Mouse (Mus musculus): Measurements from ENCODE around the gene Cd59a. TPM values are rescaled to one million over a fixed set of nuclear protein-coding genes. Genes with fewer than 3 reads are reported as not detected.
"Not testable (repeated sequence)": the region's sequence is repeated elsewhere in the genome, so short reads cannot be mapped to it uniquely, and the experiment has no call there.

Cd59a gene
- total RNA-seq, 2 experiments from 2014 or later: 20.7 to 24.7 TPM

GRCm38 (mm10) chr2:104109021-104109420 is 13.4 kb downstream of the Cd59a start:
- not testable (repeated sequence) for DNase-seq

GRCm38 (mm10) chr2:104109528-104109927 is 13.9 kb downstream of the Cd59a start:
- DNase-seq: no peak

GRCm38 (mm10) chr2:104110031-104110430 is 14.4 kb downstream of the Cd59a start:
- DNase-seq: no peak

- DNase-seq: not testable (repeated sequence)
Observed at GRCm38 (mm10) chr2:104111170-104111797, 15.7 kb downstream of the Cd59a start.

- DNase-seq: not testable (repeated sequence)
Observed at GRCm38 (mm10) chr2:104113563-104113962, 18.0 kb downstream of the Cd59a start.

GRCm38 (mm10) chr2:104114898-104115297 is 19.3 kb downstream of the Cd59a start:
- DNase-seq: no peak

- DNase-seq: not testable (repeated sequence)
Observed at GRCm38 (mm10) chr2:104117173-104117572, 21.6 kb downstream of the Cd59a start.

GRCm38 (mm10) chr2:104119097-104119496 is 23.5 kb downstream of the Cd59a start:
- no peak for DNase-seq

GRCm38 (mm10) chr2:104120312-104120711 is 24.7 kb downstream of the Cd59a start:
- peak; percentile 19 for DNase-seq

- DNase-seq: no peak
Observed at GRCm38 (mm10) chr2:104121681-104122504, 26.3 kb downstream of the Cd59a start.

GRCm38 (mm10) chr2:104122505-104123378 is 27.1 kb downstream of the Cd59a start, which contains the start of gene A930018P22Rik:
A930018P22Rik (plus strand) TSS chr2:104122769.
- peak; percentile 92 for DNase-seq

GRCm38 (mm10) chr2:104123540-104123939 is 27.9 kb downstream of the Cd59a start:
- no peak for DNase-seq

- no peak for DNase-seq
Observed at GRCm38 (mm10) chr2:104124071-104124470, 28.5 kb downstream of the Cd59a start.

GRCm38 (mm10) chr2:104128803-104129531 is 33.4 kb downstream of the Cd59a start:
- DNase-seq: no peak

- no peak for DNase-seq
Observed at GRCm38 (mm10) chr2:104130165-104130564, 34.6 kb downstream of the Cd59a start.

- DNase-seq: peak; percentile 50
Observed at GRCm38 (mm10) chr2:104130969-104131368, 35.4 kb downstream of the Cd59a start.

GRCm38 (mm10) chr2:104132266-104132859 is 36.8 kb downstream of the Cd59a start:
- no peak for DNase-seq

GRCm38 (mm10) chr2:104133042-104133810 is 37.6 kb downstream of the Cd59a start:
- DNase-seq: no peak

- peak; percentile 42 for DNase-seq
Observed at GRCm38 (mm10) chr2:104134150-104135056, 38.8 kb downstream of the Cd59a start.
